Mouse (Mus musculus) right cerebral cortex, postnatal 25 days (tissue): ENCODE data around the gene 2810408A11Rik.

ENCODE experiments used
- DNase-seq: peaks from one replicate; pipeline ENCODE4 v3.0.0; 2022

2810408A11Rik gene

DNA sequence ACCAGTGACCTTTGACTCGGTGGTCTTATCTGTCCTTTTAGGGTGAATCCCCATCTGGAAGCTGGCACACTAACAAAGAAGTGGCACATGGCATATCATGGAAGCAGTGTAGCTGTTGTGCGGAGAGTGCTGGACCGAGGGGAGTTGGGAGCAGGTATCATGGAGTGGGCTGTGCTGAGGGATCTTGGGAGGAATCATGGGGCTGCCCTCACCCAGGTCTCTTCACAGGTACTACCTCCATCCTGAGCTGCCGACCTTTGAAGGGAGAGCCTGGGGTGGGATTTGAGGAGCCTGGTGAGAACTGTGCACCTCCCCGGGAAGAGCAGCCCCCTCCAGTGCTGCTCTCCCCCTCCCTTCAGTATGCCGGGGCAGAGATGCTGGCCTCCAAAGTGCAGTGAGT, 10.9 kb upstream of the 2810408A11Rik start:
- DNase-seq = no peak

DNA sequence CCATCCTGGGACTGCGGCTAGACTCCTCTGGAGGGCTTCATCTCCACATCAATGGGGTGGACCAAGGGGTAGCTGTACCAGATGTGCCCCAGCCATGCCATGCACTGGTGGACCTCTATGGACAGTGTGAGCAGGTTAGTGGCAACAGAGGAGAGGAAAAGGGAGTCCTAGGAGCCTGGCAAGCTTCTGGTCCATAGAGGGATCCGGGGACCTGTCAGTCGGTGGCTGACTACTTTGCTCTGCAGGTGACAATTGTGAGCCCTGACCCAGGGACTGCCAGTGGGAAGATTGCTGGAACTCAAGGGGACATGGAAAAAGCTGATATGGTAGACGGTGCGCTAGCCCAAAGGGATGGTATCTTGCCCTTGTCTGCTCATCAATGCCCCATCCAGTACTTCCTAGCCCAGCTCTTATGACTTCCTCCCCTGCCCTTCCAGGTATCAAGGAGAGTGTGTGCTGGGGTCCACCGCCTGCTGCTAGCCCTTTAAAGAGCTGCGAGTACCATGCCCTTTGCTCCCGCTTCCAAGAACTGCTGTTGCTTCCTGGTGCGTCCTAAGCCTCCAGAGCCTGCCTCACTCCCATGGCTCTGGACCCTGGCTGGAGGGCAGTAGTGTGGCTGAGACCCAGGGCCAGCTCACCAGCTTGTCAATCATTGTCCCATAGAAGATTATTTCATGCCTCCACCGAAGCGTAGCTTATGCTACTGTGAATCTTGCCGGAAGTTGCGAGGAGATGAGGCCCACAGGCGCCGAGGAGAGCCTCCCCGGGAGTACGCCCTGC, 10.2 kb upstream of the 2810408A11Rik start:
- DNase-seq = no peak

DNA sequence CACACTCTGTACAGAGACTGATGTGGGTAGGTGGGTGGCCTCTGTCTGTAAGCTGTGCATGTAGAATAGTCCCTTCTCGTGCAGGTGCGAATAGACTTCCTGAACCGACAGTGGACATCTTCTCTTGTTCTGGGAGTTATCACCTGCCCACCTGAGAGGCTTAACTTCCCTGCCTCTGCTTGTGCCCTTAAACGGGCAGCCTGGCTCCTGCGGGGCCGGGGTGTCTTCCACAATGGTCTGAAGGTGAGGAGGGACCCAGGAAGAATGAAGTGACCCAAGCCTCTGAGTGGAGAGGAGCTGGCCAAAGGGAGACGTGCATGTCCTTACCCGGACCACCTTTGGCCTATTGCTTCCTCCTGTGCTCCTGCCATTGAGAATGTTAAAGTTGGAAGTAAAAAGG, 9.4 kb upstream of the 2810408A11Rik start:
- DNase-seq = no peak

DNA sequence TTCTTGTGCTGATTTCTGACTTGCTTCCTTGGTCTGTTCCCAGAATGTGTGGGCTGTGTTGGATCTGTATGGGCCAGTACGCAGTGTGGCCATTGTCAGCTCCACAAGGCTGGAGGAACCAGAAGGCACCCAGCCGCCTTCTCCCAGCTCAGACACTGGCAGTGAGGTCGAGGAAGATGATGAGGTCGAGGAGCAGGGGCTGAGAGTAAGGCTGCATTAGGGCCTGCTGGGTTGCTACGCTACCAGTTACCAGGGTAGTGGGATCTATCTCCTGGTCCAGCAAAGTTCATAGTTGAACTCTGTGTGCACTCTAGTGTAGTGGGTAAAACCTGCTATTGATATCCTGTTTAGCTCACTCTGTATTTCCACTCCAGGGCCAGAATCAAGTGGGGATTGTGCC, 8.4 kb upstream of the 2810408A11Rik start:
- no peak for DNase-seq

DNA sequence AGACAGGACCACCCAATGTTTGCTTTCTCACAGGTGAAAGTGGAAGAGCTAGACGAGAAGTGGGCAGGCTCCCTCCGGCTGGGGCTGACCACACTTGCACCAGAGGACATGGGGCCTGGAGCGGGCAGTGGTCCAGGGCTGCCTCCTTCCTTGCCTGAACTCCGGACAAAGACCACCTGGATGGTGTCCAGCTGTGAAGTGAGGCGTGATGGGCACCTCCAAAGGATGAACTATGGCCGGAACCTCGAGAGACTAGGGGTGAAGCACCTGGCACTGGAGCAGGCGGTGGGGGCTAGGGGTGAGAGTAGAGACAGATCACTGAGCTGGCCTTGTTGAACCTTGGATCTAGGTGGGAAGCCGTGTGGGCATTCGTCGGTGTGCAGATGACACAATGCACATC, 7.9 kb upstream of the 2810408A11Rik start:
- no peak for DNase-seq

DNA sequence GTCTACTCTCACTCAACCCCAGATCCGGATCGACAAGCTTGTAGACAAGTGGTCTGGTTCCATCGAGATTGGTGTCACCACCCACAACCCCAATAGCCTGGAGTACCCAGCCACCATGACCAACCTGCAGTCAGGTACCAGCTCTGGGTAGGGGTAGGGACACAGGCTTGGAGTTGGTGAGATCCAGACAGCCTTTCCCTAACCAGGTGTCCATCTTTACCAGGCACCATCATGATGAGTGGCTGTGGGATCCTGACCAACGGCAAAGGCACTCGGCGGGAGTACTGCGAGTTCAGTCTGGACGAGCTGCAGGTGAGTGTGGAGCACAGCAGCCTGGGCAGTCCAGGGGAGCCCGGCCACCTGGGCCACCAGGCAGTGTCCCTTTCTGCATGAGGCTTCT, 3.5 kb upstream of the 2810408A11Rik start:
- DNase-seq = no peak

DNA sequence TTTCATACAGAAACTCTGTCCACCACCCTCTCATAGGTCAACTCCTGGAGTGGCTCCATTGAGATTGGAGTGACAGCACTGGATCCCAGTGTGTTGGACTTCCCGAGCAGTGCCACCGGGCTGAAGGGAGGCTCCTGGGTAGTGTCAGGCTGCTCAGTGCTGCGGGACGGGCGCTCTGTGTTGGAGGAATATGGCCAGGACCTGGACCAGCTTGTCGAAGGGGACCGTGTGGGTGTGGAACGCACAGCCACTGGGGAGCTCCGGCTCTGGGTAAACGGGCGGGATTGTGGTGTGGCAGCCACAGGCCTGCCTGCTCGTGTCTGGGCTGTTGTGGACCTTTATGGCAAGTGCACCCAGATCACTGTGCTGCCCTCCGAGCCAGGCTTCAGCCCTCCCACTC, 2.2 kb upstream of the 2810408A11Rik start:
- no peak for DNase-seq

DNA sequence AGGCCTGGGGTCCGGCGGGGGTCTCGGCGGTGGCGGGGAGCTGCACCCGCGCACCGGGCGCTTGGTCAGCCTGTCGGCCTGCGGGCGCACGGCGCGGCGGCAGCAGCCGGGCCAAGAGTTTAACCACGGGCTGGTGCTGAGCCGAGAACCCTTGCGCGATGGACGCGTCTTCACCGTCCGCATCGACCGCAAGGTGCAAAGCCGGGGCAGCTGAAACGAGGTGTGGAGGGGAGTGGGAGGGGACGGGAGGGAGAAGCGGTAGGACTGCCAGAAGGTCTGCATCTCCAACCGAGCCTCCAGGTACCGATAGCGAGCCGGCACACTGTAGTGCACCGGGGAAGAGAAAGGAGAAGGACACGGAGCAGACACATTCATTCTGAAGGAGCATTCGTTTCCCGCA, 1.2 kb upstream of the 2810408A11Rik start:
- DNase-seq = no peak

DNA sequence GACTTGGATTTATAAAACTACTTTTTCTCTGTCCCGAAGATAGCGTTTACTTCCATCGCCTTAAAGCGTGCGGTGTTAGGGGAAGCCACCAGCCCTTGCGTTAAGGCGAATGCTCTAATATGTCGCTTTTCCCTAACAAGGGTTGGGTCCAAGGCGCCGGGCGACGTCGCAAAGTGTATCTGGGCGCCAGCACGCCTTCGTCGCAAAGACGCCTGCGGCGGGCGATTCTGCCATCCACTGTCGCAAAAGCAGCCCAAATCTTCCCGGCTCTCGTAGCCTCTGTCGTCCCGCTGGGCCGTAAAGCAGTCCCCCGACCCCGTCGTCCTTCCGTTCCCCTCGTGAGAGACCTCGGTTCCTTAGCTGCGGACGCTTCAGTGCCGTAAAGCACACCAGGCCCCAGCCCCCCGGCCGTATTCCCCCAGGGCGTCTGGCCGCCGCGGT, 639 bp upstream of the 2810408A11Rik start:
- DNase-seq = peak; percentile 98

DNA sequence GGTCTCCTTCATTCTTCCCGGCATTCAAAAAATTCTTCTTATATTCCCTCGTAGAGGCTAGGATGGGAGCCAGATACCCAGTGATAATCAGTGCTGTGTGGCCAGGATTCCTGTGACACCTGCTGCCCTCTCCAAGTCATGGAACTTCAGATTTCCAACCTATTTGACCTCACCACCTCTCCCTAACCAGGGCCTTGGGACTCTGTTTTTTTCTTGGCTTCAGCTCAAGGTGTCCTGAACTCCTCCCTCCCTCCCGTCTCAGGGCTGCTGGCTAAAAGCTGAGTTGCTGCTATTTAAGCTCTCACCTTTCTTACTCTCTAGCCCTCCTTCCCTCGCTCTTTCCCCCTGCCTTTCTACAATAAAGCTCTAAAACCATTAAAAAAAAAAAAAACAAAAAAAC, 917 bp downstream of the 2810408A11Rik start:
- DNase-seq = no peak

DNA sequence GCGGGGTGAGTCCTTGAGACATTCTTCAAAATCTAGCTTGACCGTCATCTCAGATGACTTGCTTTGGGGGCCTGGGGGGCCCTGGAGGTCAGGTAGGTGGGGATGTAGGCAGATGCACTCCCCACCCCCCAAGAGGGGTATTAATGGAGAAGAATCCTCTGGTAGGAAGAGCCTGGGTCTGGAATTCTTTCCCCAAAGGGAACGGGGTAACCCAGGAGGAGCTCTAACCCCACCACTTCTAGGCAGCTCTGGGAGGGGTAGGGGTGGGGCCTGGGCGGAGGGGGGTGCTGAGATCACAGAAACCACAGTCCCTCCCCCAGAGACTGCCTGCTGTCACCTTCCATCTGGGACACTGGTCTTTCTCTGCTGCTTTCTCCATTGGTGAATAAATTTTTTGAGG, 5.5 kb downstream of the 2810408A11Rik start, which contains the start of gene Acap1:
Gene Acap1 (minus strand): TSS at position 249 of the 400 bp plus-strand sequence.
- no peak for DNase-seq

DNA sequence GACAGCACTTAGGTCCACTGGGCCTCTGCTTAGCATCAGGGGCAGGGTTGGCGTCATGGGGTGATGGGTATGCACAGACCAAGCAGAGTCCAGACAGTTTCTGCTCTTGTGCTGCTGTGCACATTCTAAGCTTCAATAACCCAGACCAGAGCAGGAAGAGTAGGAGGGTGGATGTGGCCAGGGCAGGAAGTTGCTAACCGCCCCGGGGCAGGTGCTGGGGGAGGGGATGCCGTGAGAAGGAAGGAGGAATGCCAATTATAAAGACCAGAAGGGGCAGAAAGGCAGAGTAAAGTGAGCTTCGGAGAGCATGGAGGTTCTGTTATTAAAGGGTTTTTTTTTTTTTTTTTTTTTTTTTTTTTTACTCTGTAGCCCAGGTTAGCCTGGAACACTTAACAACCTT, 6.1 kb downstream of the 2810408A11Rik start:
- no peak for DNase-seq

DNA sequence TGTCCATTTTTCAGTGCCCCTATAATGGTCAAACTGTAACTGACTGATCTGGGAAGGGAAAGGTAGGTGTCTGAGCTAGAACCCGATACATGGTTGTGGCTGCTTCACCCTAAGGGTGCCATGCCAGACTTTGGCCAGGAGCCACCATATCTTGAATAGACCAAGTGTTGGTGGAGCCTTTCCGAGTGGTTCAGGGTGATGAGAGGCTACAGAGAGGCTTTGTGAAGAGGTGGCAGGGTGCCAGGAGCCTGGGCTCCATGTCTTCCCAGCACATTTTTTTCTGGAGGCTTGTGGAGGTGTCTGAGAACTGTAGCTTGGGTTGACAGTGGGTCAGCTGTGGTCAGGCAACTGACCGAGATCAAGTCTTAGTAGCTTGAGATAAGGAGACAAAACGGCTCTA, 9.3 kb downstream of the 2810408A11Rik start:
- no peak for DNase-seq

DNA sequence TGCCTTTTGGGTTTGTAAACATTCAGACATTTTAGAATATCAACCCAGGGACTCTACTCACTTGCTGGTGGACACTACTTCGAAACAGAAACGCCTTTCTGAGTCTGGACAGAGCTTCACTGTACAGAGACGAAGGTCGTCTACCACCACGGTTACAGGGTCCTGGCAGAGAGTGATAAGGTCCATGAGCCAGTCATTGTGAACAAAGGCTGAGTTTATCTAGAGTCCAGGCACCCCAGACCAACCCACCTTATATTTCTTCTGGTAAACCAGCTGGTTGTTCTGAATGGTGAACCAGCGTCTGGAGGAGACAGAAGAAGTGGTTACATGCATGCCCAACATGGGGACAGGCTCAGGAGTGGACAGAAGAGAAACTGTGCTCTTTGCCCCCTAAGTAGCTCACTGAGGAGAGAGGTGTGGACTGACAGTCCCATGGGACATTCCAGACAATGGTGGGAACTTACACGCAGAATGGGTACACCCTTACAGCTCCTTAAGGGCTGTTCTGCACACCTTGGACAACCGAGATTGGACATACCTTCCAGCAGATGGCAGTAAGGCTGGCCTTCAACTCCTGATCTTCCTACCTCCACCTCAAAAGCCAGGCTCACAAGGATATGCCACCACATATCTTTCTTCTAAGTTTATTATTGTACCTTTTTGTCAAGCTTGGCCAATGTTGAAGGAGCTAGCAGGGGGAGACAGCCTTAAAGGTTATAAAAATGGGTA, 13.7 kb downstream of the 2810408A11Rik start:
- no peak for DNase-seq

DNA sequence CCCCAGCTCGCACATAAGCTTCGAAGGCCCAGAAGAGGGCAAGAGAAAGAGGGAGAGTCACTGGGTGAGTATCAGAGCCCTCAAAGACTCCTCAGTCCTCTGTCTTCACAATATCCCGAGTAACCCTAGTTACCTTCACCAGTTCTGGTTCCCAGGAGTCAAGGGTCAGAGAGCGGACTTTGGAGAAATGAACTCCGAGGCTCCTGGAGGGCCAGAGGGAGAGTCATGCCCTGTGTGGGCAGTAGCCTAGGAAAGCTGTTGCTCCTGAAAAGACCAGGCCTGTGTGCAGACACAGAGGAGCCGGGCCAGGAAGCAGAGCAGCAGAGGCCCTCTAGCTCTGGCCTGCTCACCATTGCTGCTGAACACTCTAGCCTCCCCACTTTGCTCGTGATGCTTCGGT, 16.1 kb downstream of the 2810408A11Rik start:
- DNase-seq = no peak

DNA sequence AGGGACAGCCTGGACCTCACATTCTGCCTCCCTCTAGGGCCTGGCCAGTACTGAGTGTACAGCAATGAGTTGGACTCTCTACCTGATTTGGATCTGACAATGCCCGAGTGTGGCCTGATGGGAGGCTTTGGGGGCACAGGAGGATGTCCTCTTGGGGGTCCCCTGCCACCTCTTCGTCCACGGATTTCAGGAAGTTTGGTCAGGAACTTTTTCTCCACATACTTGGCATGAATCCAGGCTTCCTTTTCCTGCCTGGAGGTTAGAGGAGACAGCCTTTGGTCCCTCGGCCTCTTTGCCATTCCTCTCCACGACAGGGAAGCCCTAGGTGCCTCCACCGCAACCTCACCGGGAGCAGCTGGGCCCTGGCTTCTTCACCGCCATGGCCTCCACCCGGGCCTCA, 16.5 kb downstream of the 2810408A11Rik start:
- DNase-seq = no peak

DNA sequence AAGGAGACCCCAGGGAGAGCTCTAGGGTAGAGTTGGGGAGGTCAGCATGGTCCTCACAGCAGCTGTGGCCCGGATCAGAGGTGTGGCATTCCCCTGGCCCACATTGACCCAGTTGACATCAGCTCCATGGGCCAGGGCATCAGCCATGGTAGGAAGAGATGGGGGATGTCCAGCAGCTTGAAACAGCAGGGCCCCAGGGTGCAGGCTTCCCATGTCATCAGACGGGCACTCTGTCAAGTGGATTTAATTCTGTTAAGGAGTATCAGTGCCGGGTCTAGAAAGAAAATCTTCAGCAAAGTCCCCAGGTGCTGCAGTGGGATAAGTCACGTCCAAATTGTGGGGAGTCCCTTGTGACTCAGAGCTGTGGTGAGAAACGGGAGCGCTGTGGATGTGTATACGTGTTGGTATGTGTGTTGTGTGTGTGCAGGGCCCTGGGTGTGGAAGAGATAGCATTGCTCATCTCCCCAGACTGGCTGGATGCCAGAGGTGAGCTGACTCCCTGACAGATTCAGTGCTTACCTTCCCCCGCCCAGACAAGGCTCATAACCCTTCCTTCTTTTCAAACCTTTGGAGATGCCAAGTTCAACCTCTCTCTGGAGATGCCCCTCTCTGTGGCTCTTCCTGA, 17.1 kb downstream of the 2810408A11Rik start:
- DNase-seq = no peak

DNA sequence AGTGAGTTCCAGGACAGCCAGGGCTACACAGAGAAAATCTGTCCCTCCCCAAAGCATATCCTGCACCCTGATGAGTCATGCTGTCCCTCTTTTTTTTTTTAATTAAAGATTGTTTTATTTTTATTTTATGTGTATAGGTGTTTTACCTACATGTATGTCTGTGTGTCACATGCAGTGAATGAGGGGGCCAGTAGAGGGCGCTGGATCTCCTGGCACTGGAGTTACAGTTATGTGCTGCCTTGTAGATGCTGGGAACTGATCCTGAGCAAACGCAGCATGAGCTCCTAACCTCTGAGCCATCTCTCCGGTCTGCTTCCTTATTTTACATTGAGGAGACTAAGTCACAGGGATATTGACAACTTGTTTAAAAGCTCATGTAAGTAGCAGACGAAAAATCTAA, 17.7 kb downstream of the 2810408A11Rik start:
- DNase-seq = no peak

DNA sequence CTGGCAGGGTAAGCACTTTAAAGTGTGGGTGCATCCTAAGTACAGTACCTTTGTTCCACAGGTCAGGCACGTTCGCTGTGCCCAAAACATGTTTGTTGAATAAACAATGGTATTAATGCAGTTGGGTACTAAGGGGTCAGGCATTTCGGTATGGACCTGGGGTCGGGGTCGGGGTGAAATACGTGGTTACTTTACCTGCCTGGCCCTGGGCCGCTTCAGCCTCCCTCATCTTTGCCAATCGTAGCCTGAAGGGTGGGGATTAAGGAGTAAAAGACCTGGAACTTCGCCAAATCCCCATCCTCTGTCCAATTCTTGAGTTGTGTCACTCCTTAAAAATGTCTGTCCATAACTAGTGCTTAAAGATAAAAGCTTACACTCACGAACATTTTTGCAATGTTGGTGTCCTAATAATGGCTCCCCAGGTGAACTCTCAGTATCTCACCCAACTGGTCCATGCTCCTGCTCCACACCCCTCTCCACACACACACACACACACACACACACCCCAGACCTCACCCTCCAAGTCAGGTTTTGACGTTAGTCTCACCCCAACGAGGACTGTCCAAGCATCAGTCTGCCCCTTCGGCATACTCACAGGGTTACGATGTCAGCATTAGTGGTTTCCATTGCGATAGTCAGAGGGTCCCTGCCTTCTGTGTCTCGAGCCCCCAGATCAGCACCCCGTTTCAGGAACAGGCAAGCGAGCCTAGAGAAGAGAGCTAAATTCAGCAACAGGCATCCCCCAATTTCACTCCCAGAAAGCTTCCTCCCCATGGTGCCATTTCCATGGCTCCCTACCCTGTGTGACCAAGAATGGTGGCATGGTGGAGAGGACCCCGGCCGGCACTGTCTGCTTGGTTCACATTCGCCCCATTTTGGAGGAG, 18.8 kb downstream of the 2810408A11Rik start:
- DNase-seq = no peak

DNA sequence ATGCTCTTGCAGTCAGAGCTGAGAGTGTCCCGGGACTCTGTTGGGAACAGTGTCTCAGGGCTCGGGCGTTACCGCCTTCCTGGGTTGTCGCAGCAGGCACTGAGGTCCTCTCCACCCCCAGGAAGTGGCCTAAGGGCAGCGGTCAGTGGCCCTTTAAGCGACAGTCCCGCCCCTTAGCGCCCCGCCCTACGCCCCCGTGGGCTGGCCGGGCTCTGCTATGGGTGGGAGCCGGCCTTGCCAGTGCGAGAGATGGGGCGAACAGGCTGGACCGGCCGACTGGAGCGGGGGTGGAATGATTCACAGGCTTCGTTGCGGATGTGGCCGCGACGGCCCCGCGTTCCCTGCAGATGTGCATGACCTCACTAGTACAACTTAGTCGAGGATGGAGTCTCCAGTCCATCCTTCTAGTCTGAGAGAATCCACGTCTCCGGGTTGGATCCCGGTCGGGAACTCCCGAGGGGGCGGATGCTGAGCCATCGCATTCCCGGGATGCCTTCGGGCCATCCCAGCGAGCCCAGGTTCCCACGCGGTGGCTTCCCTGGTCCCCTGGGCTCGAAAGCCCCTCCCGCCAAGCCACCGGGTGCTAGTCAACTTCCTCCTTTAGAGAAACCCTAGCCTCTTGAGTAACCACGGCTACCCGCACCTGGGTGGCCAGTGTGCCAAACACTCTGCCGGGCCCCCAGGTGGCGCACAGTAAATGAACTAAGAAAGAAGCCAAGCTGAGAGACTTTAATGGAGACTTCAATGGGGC, 19.8 kb downstream of the 2810408A11Rik start, which contains the start of gene Kctd11:
Gene Kctd11 (minus strand): TSS at position 554 of the 751 bp plus-strand sequence.
- peak; percentile 74 for DNase-seq

DNA sequence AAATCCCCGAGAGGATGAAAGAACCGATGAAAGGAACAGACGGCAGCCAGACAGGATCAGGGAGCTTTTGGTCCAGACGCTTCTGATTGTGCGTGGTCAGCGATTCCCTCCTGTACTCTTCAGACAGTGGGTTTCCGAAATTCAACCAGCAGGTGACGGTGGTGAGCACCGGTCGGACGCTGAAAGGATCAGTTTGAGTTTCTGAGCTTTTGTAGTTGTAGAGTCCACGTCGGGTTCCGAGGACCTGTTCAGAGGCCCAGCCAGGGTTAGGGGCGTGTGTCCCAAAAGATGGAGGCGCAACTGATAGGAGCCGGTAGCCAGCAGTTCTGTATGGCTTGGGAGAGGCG, 20.3 kb downstream of the 2810408A11Rik start:
- DNase-seq = peak; percentile 25

DNA sequence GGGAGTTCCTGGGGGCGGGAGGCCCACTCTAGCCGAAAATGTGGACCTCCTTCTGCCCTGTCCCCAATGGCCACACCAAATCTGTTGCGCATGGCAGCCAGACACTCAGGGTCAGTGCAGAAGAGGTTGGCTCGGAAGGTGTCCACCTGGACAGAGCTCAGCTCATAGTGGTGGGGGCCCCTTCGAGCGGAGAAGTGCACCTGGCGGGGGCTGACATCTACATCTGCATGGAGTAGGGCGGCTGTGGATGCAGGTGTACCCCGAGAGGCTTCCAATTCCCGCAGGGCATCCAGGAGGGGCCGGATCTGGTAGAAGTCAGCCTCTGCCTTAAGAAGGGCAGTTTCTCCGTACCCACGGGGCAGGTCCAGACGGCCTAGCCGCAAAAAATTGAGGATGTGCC, 21.1 kb downstream of the 2810408A11Rik start:
- no peak for DNase-seq
